Mouse (Mus musculus) lung, postnatal 25 days (tissue): ENCODE results near the gene Fam196a.

Experiments used
- DNase-seq: peaks from one replicate; pipeline ENCODE4 v3.0.0; 2022; ENCODE audit warnings: low spot score

Gene Fam196a

GRCm38 (mm10) chr7:134840066-134840465, 98.2 kb downstream of the Fam196a start:
- no peak for DNase-seq
